Mouse (Mus musculus) heart, postnatal 0 days (tissue): Measurements from ENCODE around the gene Snx29.

ENCODE experiments used
- CTCF ChIP-seq: IDR thresholded peaks from 2 replicates; pipeline ENCODE4 v1.5.1; 2016; ENCODE audit warnings: antibody characterized with exemption, control low read depth, low read depth
- EP300 ChIP-seq: IDR thresholded peaks from 2 replicates; pipeline ENCODE4 v1.6.1; 2016; ENCODE audit warnings: antibody characterized with exemption, low read depth

DNA sequence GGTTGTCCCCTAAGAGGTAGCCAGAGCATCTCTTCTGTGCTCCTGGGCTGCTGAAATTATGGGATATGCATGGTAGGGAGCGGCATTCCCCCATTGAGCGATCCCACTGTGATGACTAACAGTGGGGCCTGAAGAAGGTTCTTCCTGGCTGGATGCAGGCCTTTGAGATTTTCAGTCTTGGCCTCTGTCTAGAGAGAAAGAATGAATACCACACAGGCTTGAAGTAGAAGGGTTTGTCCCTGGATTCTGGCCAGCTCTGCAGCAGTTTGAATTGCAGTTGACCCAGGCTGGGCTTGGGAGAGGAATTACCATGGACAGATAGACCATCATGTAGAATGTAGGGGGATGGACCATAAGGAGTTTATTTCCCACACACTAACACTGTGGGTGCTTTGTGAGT, 159.5 kb downstream of the Snx29 start:
- no peak for TF ChIP-seq CTCF
- no peak for TF ChIP-seq EP300
